11 mouse cellular contexts compared by ENCODE assay signal in the genomic region with DNA sequence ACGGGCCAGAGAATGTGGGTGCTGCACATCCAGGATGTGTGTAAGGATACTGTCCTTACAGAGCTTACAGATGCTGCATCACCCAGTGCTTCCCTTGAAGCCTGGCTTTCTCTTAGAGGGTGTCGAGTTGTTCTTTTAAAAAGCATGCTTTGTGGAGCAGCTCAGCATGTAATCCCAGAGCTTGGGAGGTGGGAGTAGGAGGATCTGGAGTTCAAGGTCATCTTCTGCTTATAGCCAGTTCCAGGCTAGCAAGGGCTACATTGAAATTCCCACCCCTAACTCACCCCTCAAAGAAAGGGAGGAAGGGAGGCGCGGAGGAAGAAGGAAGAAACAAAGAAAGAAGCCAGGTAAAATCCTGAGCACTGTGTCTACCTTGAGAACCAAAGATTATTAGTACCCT.
DNase-seq lines count a peak whose midpoint lies in the region; ATAC-seq lines count a peak whose summit lies in the region.
"Had no signal": no experiment of that assay in that cellular context is flagged by ENCODE, and none has a peak within 500 bp of the region (broad histone marks: within the 10 kb centered on the region; RNA-seq: fewer than 3 reads in every experiment).

No protein-coding gene starts in this region.

- peaks cover 60% of the 10 kb centered on the region for H3K27me3 ChIP-seq in heart, embryonic 10.5 days (ENCODE audit: insufficient read depth, poor library complexity, severe bottlenecking)
- H3K27me3 ChIP-seq in lung, embryonic 16.5 days (ENCODE audit: control insufficient read depth, insufficient read depth, low read depth, low read length): no peaks in the 10 kb centered on the region
- H3K27me3 ChIP-seq in limb, embryonic 10.5 days (ENCODE audit: low read depth, poor library complexity, severe bottlenecking): peaks cover 36% of the 10 kb centered on the region
- no peaks in the 10 kb centered on the region for H3K27me3 ChIP-seq in stomach, embryonic 14.5 days (ENCODE audit: control insufficient read depth, insufficient read depth, low read length)

- no peaks in the 10 kb centered on the region for H3K9me3 ChIP-seq in heart, embryonic 10.5 days
- no peaks in the 10 kb centered on the region for H3K9me3 ChIP-seq in lung, embryonic 16.5 days (ENCODE audit: control insufficient read depth, low read length)
- no peaks in the 10 kb centered on the region for H3K9me3 ChIP-seq in limb, embryonic 10.5 days (replicated peaks)
- H3K9me3 ChIP-seq in stomach, embryonic 14.5 days (ENCODE audit: control insufficient read depth, low read depth, low read length): no peaks in the 10 kb centered on the region

- peak overlapping the region; percentile 55 for H3K4me3 ChIP-seq in heart, embryonic 10.5 days
- H3K4me3 ChIP-seq in lung, embryonic 16.5 days (ENCODE audit: low read length): no peak overlapping the region; the same call in 1 of the 2 replicates
- H3K4me3 ChIP-seq in limb, embryonic 10.5 days: peak overlapping the region; percentile 45; the same call in 1 of the 2 replicates
- H3K4me3 ChIP-seq in stomach, embryonic 14.5 days (ENCODE audit: low read depth, low read length): no peak overlapping the region
- H3K4me3 ChIP-seq: gastrocnemius, adult 2 months had no signal

- no peak for DNase-seq in heart, embryonic 10.5 days (ENCODE audit: low spot score)
- DNase-seq in heart, adult 8-10 months (ENCODE audit: low spot score): no peak
- no peak for DNase-seq in lung, postnatal 10 days
- DNase-seq in limb, embryonic 10.5 days (ENCODE audit: low spot score): no peak
- DNase-seq in gastrocnemius, adult 8-10 months (ENCODE audit: low spot score in 2 of 2): no peak
- DNase-seq: gastrocnemius, adult 2 months; layer of hippocampus, adult 9-11 months had no signal

- no peaks in the 10 kb centered on the region for H3K36me3 ChIP-seq in heart, embryonic 10.5 days
- H3K36me3 ChIP-seq in lung, embryonic 16.5 days (ENCODE audit: control insufficient read depth, insufficient read depth, low read length): no peaks in the 10 kb centered on the region
- H3K36me3 ChIP-seq in limb, embryonic 10.5 days: no peaks in the 10 kb centered on the region
- no peaks in the 10 kb centered on the region for H3K36me3 ChIP-seq in stomach, embryonic 14.5 days (ENCODE audit: control insufficient read depth, insufficient read depth, low read length)

- peak overlapping the region; percentile 57 for H3K4me2 ChIP-seq in lung, embryonic 16.5 days (ENCODE audit: low read depth, low read length)
- H3K4me2 ChIP-seq in stomach, embryonic 14.5 days (replicated peaks; ENCODE audit: low read depth, low read length): peak overlapping the region; percentile 43

- 61% methylated on average over 4 of the region's 4 CpGs for WGBS in heart, embryonic 10.5 days
- WGBS in lung, embryonic 16.5 days: 70% methylated on average over 4 of the region's 4 CpGs
- WGBS in limb, embryonic 10.5 days: 70% methylated on average over 4 of the region's 4 CpGs
- WGBS in stomach, embryonic 14.5 days: 77% methylated on average over 4 of the region's 4 CpGs

- no peaks in the 10 kb centered on the region; the same call in none of the 2 replicates for H3K4me1 ChIP-seq in heart, embryonic 10.5 days
- H3K4me1 ChIP-seq in lung, embryonic 16.5 days (replicated peaks; ENCODE audit: control insufficient read depth, insufficient read depth, low read length): 0 out of 2 replicates have a peak, but pooled peaks cover 9% of the 10 kb centered on the region
- peaks cover 7% of the 10 kb centered on the region for H3K4me1 ChIP-seq in limb, embryonic 10.5 days
- peaks cover 3% of the 10 kb centered on the region; the same call in 1 of the 2 replicates for H3K4me1 ChIP-seq in stomach, embryonic 14.5 days (ENCODE audit: control insufficient read depth, insufficient read depth, low read length)

- ATAC-seq in lung, embryonic 16.5 days (ENCODE audit: low read depth): no peak
- peak; percentile 10; the same call in 1 of the 2 replicates for ATAC-seq in stomach, embryonic 14.5 days (ENCODE audit: insufficient number of reproducible peaks, insufficient read depth, low FRiP score, low read depth)
- no peak for ATAC-seq in erythroid progenitor cell, adult 5-6 weeks (replicated peaks; ENCODE audit: low FRiP score, poor library complexity, severe bottlenecking)

- no peak overlapping the region for H3K27ac ChIP-seq in heart, embryonic 10.5 days
- no peak overlapping the region for H3K27ac ChIP-seq in lung, embryonic 16.5 days (ENCODE audit: low read length)
- no peak overlapping the region for H3K27ac ChIP-seq in limb, embryonic 10.5 days
- no peak overlapping the region for H3K27ac ChIP-seq in stomach, embryonic 14.5 days (ENCODE audit: low read length)
- H3K27ac ChIP-seq: gastrocnemius, adult 2 months; macrophage had no signal

- no peak overlapping the region for H3K9ac ChIP-seq in lung, embryonic 16.5 days (ENCODE audit: low read length)
- H3K9ac ChIP-seq in stomach, embryonic 14.5 days (replicated peaks; ENCODE audit: low read depth, low read length): no peak overlapping the region

Comparison
In these comparisons a context has a peak if more than half of its experiments do, and no peak if none do; other contexts are left out.
1. H3K4me3 ChIP-seq: peak in heart, embryonic 10.5 days (single experiment) and limb, embryonic 10.5 days (single experiment); none in lung, embryonic 16.5 days (single experiment) and stomach, embryonic 14.5 days (single experiment).